ENCODE assay signal across 33 mouse cellular contexts in the genomic region with DNA sequence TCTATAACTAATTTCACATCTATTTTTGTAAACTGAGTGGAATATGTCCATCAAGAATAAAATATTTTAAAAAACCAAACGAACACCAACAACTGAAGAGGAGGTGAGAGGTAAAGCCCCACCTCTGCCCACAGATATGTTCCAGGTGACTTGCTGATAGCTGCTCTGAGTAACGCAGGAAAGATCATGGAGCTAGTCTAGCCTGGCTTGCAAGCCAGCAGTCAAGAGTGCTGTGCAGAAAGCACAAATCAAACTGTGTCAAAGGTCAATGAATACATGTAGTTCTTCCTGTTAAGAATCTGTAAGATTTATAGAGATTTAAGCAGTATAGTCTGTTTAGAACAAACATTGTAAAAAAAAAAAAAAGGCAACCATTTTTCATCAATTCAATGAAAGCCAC.
"Had no signal": no experiment of that assay in that cellular context is flagged by ENCODE, and none has a peak within 500 bp of the region (broad histone marks: within the 10 kb centered on the region; RNA-seq: fewer than 3 reads in every experiment).

No protein-coding gene starts in this region.

- H3K4me3 ChIP-seq: heart, embryonic 10.5 days; heart, embryonic 12.5 days; heart, embryonic 13.5 days; heart, embryonic 15.5 days; hindbrain, embryonic 10.5 days; hindbrain, embryonic 12.5 days; hindbrain, embryonic 13.5 days; hindbrain, embryonic 15.5 days; intestine, embryonic 15.5 days; kidney, embryonic 15.5 days; layer of hippocampus, adult 2 months had no signal

- H3K27ac ChIP-seq: heart, embryonic 10.5 days; heart, embryonic 13.5 days; heart, embryonic 15.5 days; hindbrain, embryonic 10.5 days; hindbrain, embryonic 12.5 days; hindbrain, embryonic 13.5 days; hindbrain, embryonic 14.5 days; hindbrain, embryonic 15.5 days; hindbrain, postnatal 0 days; intestine, embryonic 15.5 days; kidney, embryonic 15.5 days; layer of hippocampus, adult 2 months had no signal

- ATAC-seq: hindbrain, embryonic 16.5 days; hindbrain, postnatal 0 days; inflammation-experienced regulatory T-cells, adult 6 months; intestine, embryonic 15.5 days; intestine, embryonic 16.5 days; intestine, postnatal 0 days had no signal

- H3K36me3 ChIP-seq: intestine, embryonic 15.5 days had no signal

- H3K9me3 ChIP-seq: heart, embryonic 10.5 days; heart, embryonic 12.5 days; heart, embryonic 13.5 days; heart, embryonic 15.5 days; hindbrain, embryonic 10.5 days; hindbrain, embryonic 12.5 days; hindbrain, embryonic 13.5 days; hindbrain, embryonic 15.5 days; intestine, embryonic 15.5 days; kidney, embryonic 15.5 days had no signal

- DNase-seq: heart, postnatal 10 days; heart, postnatal 14 days; heart, postnatal 36 days; heart, postnatal 4 days; kidney, adult 11 months; kidney, adult 18-20 months; kidney, adult 2 months; kidney, adult 8-10 months; kidney, adult 9 months; kidney, postnatal 14 days; kidney, postnatal 25 days; kidney, postnatal 36 days; kidney, postnatal 4 days; layer of hippocampus, adult 9-11 months; layer of hippocampus, postnatal 36 days had no signal

- H3K9ac ChIP-seq: heart, embryonic 12.5 days; heart, embryonic 13.5 days; heart, embryonic 15.5 days; hindbrain, embryonic 12.5 days; hindbrain, embryonic 13.5 days; hindbrain, embryonic 14.5 days; hindbrain, embryonic 15.5 days; intestine, embryonic 15.5 days; kidney, embryonic 15.5 days had no signal

- H3K4me1 ChIP-seq: heart, embryonic 10.5 days; heart, embryonic 12.5 days; heart, embryonic 15.5 days; hindbrain, embryonic 10.5 days; hindbrain, embryonic 12.5 days; hindbrain, embryonic 13.5 days; hindbrain, embryonic 15.5 days; intestine, embryonic 15.5 days; kidney, embryonic 15.5 days had no signal

- H3K4me2 ChIP-seq: heart, embryonic 11.5 days; heart, embryonic 12.5 days; heart, embryonic 13.5 days; heart, embryonic 15.5 days; hindbrain, embryonic 12.5 days; hindbrain, embryonic 13.5 days; hindbrain, embryonic 14.5 days; hindbrain, embryonic 15.5 days; intestine, embryonic 15.5 days; kidney, embryonic 15.5 days had no signal

- H3K27me3 ChIP-seq: heart, embryonic 12.5 days; heart, embryonic 13.5 days; heart, embryonic 15.5 days; hindbrain, embryonic 12.5 days; hindbrain, embryonic 13.5 days; hindbrain, embryonic 15.5 days; intestine, embryonic 15.5 days; kidney, embryonic 15.5 days had no signal
